Mouse (Mus musculus): ENCODE data around the gene Rpl27a. TPM values are rescaled to one million over a fixed set of nuclear protein-coding genes. Genes with fewer than 3 reads are reported as not detected.

Rpl27a gene
- polyA plus RNA-seq, 1 experiment: 436 TPM

DNA sequence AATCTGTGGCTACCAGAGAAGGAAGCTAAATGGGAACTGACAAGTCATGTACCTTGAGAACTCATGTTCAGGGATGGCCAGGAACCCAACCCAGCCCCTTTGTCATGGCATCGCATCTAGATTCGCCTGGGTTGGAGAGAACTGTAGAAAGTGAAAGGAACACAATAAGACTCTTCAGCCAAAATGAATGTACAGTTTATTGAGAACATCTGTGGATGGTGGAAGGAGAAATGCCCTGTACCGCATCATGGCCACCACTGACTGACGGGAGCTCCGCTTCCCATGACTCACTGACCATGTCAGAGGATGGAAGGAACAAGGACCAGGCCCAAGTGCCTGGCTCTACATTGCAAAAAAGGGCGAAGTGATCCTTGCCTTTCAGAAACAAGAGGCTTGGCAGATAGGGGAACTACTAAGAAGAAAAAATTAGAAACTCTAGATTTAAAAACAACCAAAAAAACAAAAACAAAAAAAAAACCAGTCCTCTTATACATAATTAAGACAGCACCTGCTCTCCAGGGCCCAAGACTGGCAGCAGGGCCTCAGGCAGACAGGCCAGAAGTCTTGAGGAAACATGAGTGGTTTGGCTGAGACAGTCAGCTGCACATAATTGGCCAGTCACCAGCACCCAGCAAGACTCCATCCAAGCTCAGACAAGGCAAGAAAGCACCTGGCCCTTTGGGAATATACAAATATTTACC, 4.9 kb downstream of the Rpl27a start:
- no peak for TF ChIP-seq CTCF (IDR thresholded peaks at IDR 0.05; ENCODE audit: borderline replicate concordance, control insufficient read depth, extremely low read depth, insufficient read depth, low read length, poor library complexity)
- no peak for TF ChIP-seq POLR2A (IDR thresholded peaks at IDR 0.05; ENCODE audit: control insufficient read depth, extremely low read depth, insufficient read depth, low read length, poor library complexity)
- Histone ChIP-seq H3K36me3 (ENCODE audit: control insufficient read depth, insufficient read depth, low read length) (peaks cover 43% of the 10 kb centered on the region), H3K27me3 (ENCODE audit: control insufficient read depth, insufficient read depth, low read length) (no peaks in the 10 kb centered on the region), H3K4me1 (replicated peaks; ENCODE audit: control insufficient read depth, insufficient read depth, low read length) (peaks cover 5% of the 10 kb centered on the region), H3K4me3 (ENCODE audit: control insufficient read depth, insufficient read depth, low read length) (no peak overlapping the region), H3K27ac (ENCODE audit: control insufficient read depth, insufficient read depth, low read length) (no peak overlapping the region)
- no peak for DNase-seq
- 89% methylated on average over 6 of the region's 6 CpGs for WGBS

DNA sequence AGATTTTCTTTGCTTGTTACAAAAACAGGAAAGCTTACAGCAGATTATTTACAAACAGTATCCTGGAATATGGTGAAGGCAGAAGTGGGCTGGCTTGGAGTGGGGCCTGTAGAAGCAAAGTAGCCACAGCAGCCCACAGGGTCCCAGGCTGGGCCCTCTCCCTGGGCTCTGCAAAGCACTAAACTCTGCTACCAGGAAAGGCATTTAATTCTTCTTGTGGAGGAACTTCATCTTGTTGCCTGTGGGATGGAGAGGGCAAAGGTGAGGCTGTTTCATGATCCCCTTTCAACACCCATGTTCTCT, 5.4 kb downstream of the Rpl27a start:
- H3K4me3 ChIP-seq (ENCODE audit: control insufficient read depth, insufficient read depth, low read length): no peak overlapping the region
- no peak for DNase-seq
- peaks cover 5% of the 10 kb centered on the region for H3K4me1 ChIP-seq (replicated peaks; ENCODE audit: control insufficient read depth, insufficient read depth, low read length)
- H3K27ac ChIP-seq (ENCODE audit: control insufficient read depth, insufficient read depth, low read length): no peak overlapping the region
- H3K36me3 ChIP-seq (ENCODE audit: control insufficient read depth, insufficient read depth, low read length): peaks cover 43% of the 10 kb centered on the region
- no peaks in the 10 kb centered on the region for H3K27me3 ChIP-seq (ENCODE audit: control insufficient read depth, insufficient read depth, low read length)
- TF ChIP-seq POLR2A (IDR thresholded peaks at IDR 0.05; ENCODE audit: control insufficient read depth, extremely low read depth, insufficient read depth, low read length, poor library complexity) (no peak), CTCF (IDR thresholded peaks at IDR 0.05; ENCODE audit: borderline replicate concordance, control insufficient read depth, extremely low read depth, insufficient read depth, low read length, poor library complexity) (no peak)

DNA sequence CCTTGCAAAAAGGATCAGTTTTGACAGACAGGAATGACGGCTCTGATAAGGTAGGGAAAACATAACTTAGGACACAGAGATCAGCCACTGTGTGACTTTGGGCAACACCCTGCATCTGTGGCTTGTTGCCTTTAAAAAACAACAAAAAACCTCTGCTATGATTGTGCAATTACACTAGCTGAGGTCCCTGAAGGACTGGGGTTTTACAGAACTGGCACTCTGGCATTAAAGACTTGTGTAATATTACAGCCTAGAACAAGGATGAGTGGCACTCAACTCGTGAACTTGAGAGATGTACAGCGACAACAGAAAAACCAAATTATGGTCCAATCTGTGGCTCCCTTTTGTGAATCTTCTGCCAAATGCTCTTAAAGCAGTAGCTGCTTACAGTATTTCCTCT, 5.8 kb downstream of the Rpl27a start:
- H3K27me3 ChIP-seq (ENCODE audit: control insufficient read depth, insufficient read depth, low read length): no peaks in the 10 kb centered on the region
- H3K4me3 ChIP-seq (ENCODE audit: control insufficient read depth, insufficient read depth, low read length): no peak overlapping the region
- H3K36me3 ChIP-seq (ENCODE audit: control insufficient read depth, insufficient read depth, low read length): peaks cover 43% of the 10 kb centered on the region
- 93% methylated on average over 3 of the region's 3 CpGs for WGBS
- TF ChIP-seq CTCF (IDR thresholded peaks at IDR 0.05; ENCODE audit: borderline replicate concordance, control insufficient read depth, extremely low read depth, insufficient read depth, low read length, poor library complexity): no peak
- no peak for TF ChIP-seq POLR2A (IDR thresholded peaks at IDR 0.05; ENCODE audit: control insufficient read depth, extremely low read depth, insufficient read depth, low read length, poor library complexity)
- DNase-seq: no peak
- peaks cover 3% of the 10 kb centered on the region for H3K4me1 ChIP-seq (replicated peaks; ENCODE audit: control insufficient read depth, insufficient read depth, low read length)
- H3K27ac ChIP-seq (ENCODE audit: control insufficient read depth, insufficient read depth, low read length): no peak overlapping the region

DNA sequence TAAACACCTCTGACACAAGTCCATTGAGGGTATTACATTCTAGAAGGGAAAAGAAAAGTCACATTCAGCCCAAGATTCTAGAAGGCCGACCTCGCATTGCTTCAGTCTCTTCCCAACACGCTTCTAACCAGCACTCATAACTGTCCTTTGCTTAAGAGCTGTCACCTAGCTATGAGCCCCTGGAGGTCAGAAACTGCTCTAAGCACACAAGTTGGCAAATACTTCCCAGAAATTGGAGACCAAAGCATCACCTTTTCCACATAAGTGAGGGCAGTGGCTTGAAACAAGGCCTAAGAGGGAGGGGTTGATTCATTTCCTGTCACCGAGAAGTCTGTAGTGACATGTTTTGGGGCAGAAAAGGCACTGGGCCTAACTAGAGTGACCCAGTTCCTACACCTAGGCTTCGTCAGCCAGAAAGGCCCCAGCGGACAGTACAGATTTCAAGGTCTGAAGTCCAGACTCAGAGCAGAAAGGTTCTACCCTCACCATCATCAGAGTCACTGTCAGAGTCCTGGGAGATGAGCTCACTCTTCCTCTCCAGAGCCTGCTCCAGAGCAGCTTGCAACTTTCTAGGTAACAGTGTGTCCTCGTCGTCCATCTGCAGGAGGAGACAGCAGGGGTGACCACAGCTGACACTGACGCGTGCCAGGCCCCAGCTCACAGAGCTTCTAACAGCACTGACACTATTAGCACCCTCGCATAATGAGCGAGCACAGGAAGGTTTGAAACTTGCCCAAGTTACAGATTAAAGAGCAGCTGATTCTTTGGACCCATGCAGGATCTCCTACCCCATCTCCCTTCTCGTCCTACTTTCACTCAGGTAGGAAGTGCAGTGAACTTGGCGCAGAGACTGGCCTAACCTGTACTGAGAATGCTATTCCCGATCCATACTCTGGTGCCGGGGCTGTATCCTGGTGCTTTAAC, 7.1 kb downstream of the Rpl27a start:
- Histone ChIP-seq H3K4me1 (replicated peaks; ENCODE audit: control insufficient read depth, insufficient read depth, low read length) (no peaks in the 10 kb centered on the region), H3K4me3 (ENCODE audit: control insufficient read depth, insufficient read depth, low read length) (no peak overlapping the region), H3K27ac (ENCODE audit: control insufficient read depth, insufficient read depth, low read length) (no peak overlapping the region), H3K36me3 (ENCODE audit: control insufficient read depth, insufficient read depth, low read length) (peaks cover 41% of the 10 kb centered on the region), H3K27me3 (ENCODE audit: control insufficient read depth, insufficient read depth, low read length) (no peaks in the 10 kb centered on the region)
- DNase-seq: no peak
- WGBS: 90% methylated on average over 16 of the region's 16 CpGs
- TF ChIP-seq POLR2A (IDR thresholded peaks at IDR 0.05; ENCODE audit: control insufficient read depth, extremely low read depth, insufficient read depth, low read length, poor library complexity) (no peak), CTCF (IDR thresholded peaks at IDR 0.05; ENCODE audit: borderline replicate concordance, control insufficient read depth, extremely low read depth, insufficient read depth, low read length, poor library complexity) (no peak)

DNA sequence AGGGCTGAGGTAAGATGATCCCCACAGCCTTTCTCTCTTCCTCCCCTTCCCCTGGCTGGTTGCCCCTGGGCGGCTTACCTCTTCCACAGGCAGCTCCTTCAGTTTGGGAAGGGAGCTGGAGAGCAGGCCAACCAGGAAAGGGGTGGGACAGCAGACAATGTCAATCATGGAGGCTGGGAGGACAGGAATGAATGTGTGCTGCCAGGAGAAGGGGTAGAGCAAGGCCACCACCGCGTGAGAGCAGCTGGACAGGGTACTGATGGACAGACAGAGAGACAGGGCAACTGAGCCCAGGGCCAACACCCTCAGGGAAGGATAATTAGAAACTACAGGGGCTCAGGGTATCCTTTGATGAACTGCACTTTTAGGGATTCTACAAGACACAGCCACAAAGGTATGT, 8.6 kb downstream of the Rpl27a start:
- no peak overlapping the region for H3K27ac ChIP-seq (ENCODE audit: control insufficient read depth, insufficient read depth, low read length)
- H3K27me3 ChIP-seq (ENCODE audit: control insufficient read depth, insufficient read depth, low read length): no peaks in the 10 kb centered on the region
- no peaks in the 10 kb centered on the region for H3K4me1 ChIP-seq (replicated peaks; ENCODE audit: control insufficient read depth, insufficient read depth, low read length)
- WGBS: 96% methylated on average over 3 of the region's 3 CpGs
- no peak for DNase-seq
- TF ChIP-seq CTCF (IDR thresholded peaks at IDR 0.05; ENCODE audit: borderline replicate concordance, control insufficient read depth, extremely low read depth, insufficient read depth, low read length, poor library complexity): no peak
- no peak for TF ChIP-seq POLR2A (IDR thresholded peaks at IDR 0.05; ENCODE audit: control insufficient read depth, extremely low read depth, insufficient read depth, low read length, poor library complexity)
- H3K4me3 ChIP-seq (ENCODE audit: control insufficient read depth, insufficient read depth, low read length): no peak overlapping the region
- peaks cover 25% of the 10 kb centered on the region for H3K36me3 ChIP-seq (ENCODE audit: control insufficient read depth, insufficient read depth, low read length)

DNA sequence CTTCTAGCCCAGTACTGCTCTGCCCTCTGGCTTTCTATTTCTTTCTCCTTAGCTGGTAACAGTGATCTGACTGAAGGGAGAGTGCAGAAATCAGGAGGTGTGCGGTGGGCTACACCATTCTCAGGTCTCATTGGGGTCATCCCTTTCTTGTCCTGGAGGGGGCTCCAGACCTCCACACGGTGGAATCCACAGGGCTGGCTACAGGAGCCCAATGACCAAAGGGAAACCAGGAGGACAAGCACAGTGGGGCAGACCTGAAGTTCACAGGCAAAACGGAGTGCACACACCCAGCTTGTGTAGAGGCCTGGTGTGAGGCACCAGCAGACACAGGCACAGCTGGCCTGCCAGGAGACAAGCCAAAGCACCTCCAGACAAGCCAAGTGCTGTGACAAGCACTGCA, 9.4 kb downstream of the Rpl27a start:
- H3K4me1 ChIP-seq (replicated peaks; ENCODE audit: control insufficient read depth, insufficient read depth, low read length): no peaks in the 10 kb centered on the region
- H3K27ac ChIP-seq (ENCODE audit: control insufficient read depth, insufficient read depth, low read length): no peak overlapping the region
- TF ChIP-seq POLR2A (IDR thresholded peaks at IDR 0.05; ENCODE audit: control insufficient read depth, extremely low read depth, insufficient read depth, low read length, poor library complexity) (no peak), CTCF (IDR thresholded peaks at IDR 0.05; ENCODE audit: borderline replicate concordance, control insufficient read depth, extremely low read depth, insufficient read depth, low read length, poor library complexity) (peak; percentile 10; the same call in 1 of the 2 replicates)
- DNase-seq: peak; percentile 17
- 51% methylated on average over 3 of the region's 3 CpGs for WGBS
- peaks cover 17% of the 10 kb centered on the region for H3K36me3 ChIP-seq (ENCODE audit: control insufficient read depth, insufficient read depth, low read length)
- H3K4me3 ChIP-seq (ENCODE audit: control insufficient read depth, insufficient read depth, low read length): no peak overlapping the region
- no peaks in the 10 kb centered on the region for H3K27me3 ChIP-seq (ENCODE audit: control insufficient read depth, insufficient read depth, low read length)
